Mouse (Mus musculus): ENCODE measurements around the gene Ubqln4. TPM values are rescaled to one million over a fixed set of nuclear protein-coding genes. Genes with fewer than 3 reads are reported as not detected.

The Ubqln4 gene
- polyA plus RNA-seq, 2 experiments, result 52.5 to 90.4 TPM

DNA sequence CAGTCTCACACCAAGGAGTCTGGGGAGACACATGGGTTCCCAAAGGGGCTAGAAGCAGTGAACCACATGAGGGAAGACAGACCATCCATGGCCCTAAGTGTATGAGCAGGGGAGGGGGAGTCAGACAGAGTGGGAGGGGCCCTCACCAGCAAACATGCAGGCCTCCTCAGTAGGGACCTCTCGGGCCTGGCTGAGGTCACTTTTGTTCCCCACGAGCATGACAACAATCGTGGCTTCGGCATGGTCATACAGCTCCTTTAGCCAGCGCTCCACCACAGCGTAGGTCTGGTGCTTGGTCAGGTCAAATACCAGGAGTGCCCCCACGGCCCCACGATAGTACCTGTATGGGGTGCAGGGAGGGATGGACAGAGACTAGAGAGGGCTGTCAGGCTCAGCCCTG, 10.4 kb upstream of the Ubqln4 start:
- DNase-seq (ENCODE audit: low spot score) (no peak), ATAC-seq (ENCODE audit: low FRiP score, low read depth) (no peak)
- H3K9me3 ChIP-seq (ENCODE audit: control insufficient read depth, low read length), result no peaks in the 10 kb centered on the region
- H3K4me2 ChIP-seq (replicated peaks; ENCODE audit: low read depth, low read length, severe bottlenecking), result no peak overlapping the region
- H3K27me3 ChIP-seq (ENCODE audit: control insufficient read depth, insufficient read depth, low read length), result no peaks in the 10 kb centered on the region
- H3K4me1 ChIP-seq (ENCODE audit: control insufficient read depth, insufficient read depth, low read length), result 0 out of 2 replicates have a peak, but pooled peaks cover 2% of the 10 kb centered on the region
- H3K9ac ChIP-seq (ENCODE audit: low read depth, low read length, severe bottlenecking), result no peak overlapping the region
- peaks cover 30% of the 10 kb centered on the region for H3K36me3 ChIP-seq (ENCODE audit: control insufficient read depth, insufficient read depth, low read length)
- no peak for TF ChIP-seq POLR2A (IDR thresholded peaks at IDR 0.05; ENCODE audit: borderline replicate concordance, extremely low read depth, insufficient read depth, insufficient read length)
- H3K27ac ChIP-seq (replicated peaks; ENCODE audit: low read depth, low read length), result no peak overlapping the region
- 76% methylated on average over 8 of the region's 8 CpGs for WGBS
- no peak overlapping the region for H3K4me3 ChIP-seq (replicated peaks; ENCODE audit: low read length)

DNA sequence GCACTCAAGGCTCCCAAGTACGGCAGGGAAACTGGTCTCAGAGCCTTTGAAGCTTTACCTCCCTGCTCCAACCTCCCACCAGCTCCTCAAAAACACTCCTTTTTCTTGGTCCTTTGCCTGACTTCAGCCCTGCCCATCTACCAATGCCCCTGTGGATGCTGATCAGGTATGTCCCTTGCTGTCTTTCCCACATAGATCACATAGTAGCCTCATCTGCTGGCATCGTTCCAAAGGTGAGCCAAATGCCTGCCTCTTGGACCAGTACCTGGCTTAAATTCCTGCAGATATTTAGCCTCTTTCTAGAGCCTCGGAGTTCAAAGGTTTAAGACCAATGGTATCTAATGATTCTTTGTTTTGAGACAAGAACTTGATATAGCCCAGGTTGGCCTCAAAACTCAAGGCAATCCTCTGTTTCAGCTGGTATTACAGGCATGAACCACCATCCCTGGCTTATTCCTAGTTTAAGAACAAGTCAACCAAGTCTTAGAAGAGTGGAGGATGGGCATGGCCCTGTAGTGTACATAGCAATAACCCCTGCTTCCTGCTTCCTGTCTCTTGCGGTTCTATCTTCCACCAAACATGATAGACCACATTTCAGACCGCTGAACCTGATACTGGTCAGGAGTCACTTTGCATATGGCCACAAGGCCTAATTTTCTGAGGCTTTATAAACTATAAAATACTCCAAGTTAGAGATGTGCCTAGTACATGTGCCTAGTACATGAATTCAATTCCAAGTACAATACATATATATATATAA, 9.7 kb upstream of the Ubqln4 start:
- no peak for DNase-seq (ENCODE audit: low spot score)
- H3K27ac ChIP-seq (replicated peaks; ENCODE audit: low read depth, low read length), result no peak overlapping the region
- WGBS, result 64% methylated on average over 5 of the region's 5 CpGs
- H3K4me3 ChIP-seq (replicated peaks; ENCODE audit: low read length), result no peak overlapping the region
- no peaks in the 10 kb centered on the region for H3K9me3 ChIP-seq (ENCODE audit: control insufficient read depth, low read length)
- no peak overlapping the region for H3K9ac ChIP-seq (ENCODE audit: low read depth, low read length, severe bottlenecking)
- no peak for TF ChIP-seq POLR2A (IDR thresholded peaks at IDR 0.05; ENCODE audit: borderline replicate concordance, extremely low read depth, insufficient read depth, insufficient read length)
- ATAC-seq (ENCODE audit: low FRiP score, low read depth), result no peak
- H3K4me2 ChIP-seq (replicated peaks; ENCODE audit: low read depth, low read length, severe bottlenecking), result no peak overlapping the region
- no peaks in the 10 kb centered on the region for H3K27me3 ChIP-seq (ENCODE audit: control insufficient read depth, insufficient read depth, low read length)
- H3K4me1 ChIP-seq (ENCODE audit: control insufficient read depth, insufficient read depth, low read length), result no peaks in the 10 kb centered on the region
- peaks cover 23% of the 10 kb centered on the region for H3K36me3 ChIP-seq (ENCODE audit: control insufficient read depth, insufficient read depth, low read length)

DNA sequence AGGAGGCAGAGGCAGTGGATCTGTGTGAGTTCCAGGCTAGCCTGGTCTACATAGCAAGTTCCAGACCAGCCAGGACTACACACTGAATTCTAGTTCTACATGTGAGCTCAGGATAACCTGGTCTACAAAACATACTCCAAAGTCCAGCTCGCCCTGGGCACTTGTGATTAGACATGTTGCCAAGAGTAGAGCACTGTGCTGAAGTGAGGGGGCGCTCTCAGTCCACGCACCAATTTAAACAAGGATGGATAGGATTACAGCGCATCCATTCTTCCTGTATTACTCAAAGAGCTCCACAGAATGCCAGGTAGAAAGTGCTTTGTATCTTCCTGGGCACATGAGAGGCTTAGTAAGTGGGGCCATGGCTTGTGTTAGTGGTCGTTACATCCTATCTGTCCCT, 9.0 kb upstream of the Ubqln4 start:
- DNase-seq (ENCODE audit: low spot score), result no peak
- Histone ChIP-seq H3K27ac (replicated peaks; ENCODE audit: low read depth, low read length) (no peak overlapping the region), H3K9me3 (ENCODE audit: control insufficient read depth, low read length) (no peaks in the 10 kb centered on the region), H3K4me3 (replicated peaks; ENCODE audit: low read length) (no peak overlapping the region), H3K9ac (ENCODE audit: low read depth, low read length, severe bottlenecking) (no peak overlapping the region), H3K4me1 (ENCODE audit: control insufficient read depth, insufficient read depth, low read length) (no peaks in the 10 kb centered on the region), H3K36me3 (ENCODE audit: control insufficient read depth, insufficient read depth, low read length) (peaks cover 19% of the 10 kb centered on the region), H3K4me2 (replicated peaks; ENCODE audit: low read depth, low read length, severe bottlenecking) (no peak overlapping the region), H3K27me3 (ENCODE audit: control insufficient read depth, insufficient read depth, low read length) (no peaks in the 10 kb centered on the region)
- 41% methylated on average over 5 of the region's 5 CpGs for WGBS
- no peak for TF ChIP-seq POLR2A (IDR thresholded peaks at IDR 0.05; ENCODE audit: borderline replicate concordance, extremely low read depth, insufficient read depth, insufficient read length)
- ATAC-seq (ENCODE audit: low FRiP score, low read depth), result no peak

DNA sequence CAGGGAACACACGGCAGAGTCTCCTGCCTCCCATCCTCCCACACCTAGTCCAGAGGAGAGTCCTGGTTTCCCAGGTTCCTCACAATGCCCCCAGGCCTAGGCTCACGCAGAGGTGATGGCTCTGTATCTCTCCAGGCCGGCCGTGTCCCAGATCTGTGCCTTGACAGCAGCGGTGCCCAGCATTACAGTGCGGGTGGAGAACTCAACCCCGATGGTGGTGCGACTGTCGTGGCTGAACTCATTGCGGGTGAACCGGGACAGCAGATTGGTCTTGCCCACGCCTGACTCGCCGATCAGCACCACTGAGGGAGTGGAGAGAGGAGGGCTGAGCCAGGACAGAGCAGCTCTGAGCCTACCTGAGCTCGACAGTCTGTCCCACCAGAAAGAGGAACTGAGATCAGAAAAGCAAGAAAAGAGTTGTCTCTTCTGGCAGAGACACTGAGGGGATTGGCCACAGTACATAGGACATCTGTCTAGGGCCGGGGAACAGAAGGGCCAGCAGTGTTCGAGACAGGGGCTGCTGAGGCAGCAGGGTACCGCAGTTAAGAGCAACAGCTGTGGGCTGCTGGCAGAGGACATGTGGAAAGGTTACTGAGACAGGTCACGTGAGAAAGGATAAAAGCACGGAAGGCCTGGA, 8.5 kb upstream of the Ubqln4 start:
- peaks cover 15% of the 10 kb centered on the region for H3K36me3 ChIP-seq (ENCODE audit: control insufficient read depth, insufficient read depth, low read length)
- no peak overlapping the region for H3K27ac ChIP-seq (replicated peaks; ENCODE audit: low read depth, low read length)
- TF ChIP-seq POLR2A (IDR thresholded peaks at IDR 0.05; ENCODE audit: borderline replicate concordance, extremely low read depth, insufficient read depth, insufficient read length), result no peak
- DNase-seq (ENCODE audit: low spot score) (no peak), ATAC-seq (ENCODE audit: low FRiP score, low read depth) (no peak)
- no peaks in the 10 kb centered on the region for H3K9me3 ChIP-seq (ENCODE audit: control insufficient read depth, low read length)
- H3K9ac ChIP-seq (ENCODE audit: low read depth, low read length, severe bottlenecking), result no peak overlapping the region
- H3K4me1 ChIP-seq (ENCODE audit: control insufficient read depth, insufficient read depth, low read length), result no peaks in the 10 kb centered on the region
- no peak overlapping the region for H3K4me2 ChIP-seq (replicated peaks; ENCODE audit: low read depth, low read length, severe bottlenecking)
- WGBS, result 55% methylated on average over 20 of the region's 20 CpGs
- H3K27me3 ChIP-seq (ENCODE audit: control insufficient read depth, insufficient read depth, low read length), result no peaks in the 10 kb centered on the region
- H3K4me3 ChIP-seq (replicated peaks; ENCODE audit: low read length), result no peak overlapping the region

DNA sequence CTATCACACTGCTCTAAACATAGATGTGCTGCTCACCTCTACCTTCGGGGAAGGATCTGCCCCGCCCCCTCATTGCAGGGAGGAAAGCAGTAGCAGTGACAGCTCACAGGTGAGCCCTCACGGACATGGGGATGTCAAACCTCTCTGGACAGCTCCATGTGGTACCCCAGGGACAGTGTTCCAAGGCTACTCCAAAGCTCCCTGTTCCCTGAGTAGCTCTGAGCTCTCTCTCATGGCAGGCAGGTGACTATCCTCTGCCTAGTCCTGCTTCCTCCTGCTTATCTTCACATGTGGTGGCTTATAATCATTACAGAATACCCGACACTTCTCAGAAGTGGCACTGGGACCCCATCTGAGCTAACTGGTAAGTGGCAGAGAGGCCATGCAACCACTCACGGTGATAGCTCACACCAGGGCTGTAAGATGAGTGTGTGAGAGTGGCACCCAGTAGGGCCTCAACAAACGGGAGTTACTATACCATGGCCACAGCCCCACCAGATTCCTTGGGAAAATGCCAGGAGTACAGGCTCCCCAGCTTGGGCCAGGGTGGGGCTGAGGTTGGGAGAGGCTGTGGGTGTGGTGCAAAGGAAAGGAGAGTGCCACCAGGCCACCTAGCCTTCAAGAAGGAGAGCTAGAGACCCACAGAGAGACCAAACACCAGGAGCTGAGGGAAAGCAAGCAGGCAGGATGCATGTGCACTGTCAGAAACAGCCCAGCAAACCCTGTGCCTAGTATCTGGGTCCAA, 6.7 kb upstream of the Ubqln4 start:
- Histone ChIP-seq H3K9me3 (ENCODE audit: control insufficient read depth, low read length) (no peaks in the 10 kb centered on the region), H3K4me1 (ENCODE audit: control insufficient read depth, insufficient read depth, low read length) (peaks cover 1% of the 10 kb centered on the region), H3K36me3 (ENCODE audit: control insufficient read depth, insufficient read depth, low read length) (no peaks in the 10 kb centered on the region), H3K4me3 (replicated peaks; ENCODE audit: low read length) (no peak overlapping the region), H3K4me2 (replicated peaks; ENCODE audit: low read depth, low read length, severe bottlenecking) (no peak overlapping the region), H3K27ac (replicated peaks; ENCODE audit: low read depth, low read length) (no peak overlapping the region), H3K9ac (ENCODE audit: low read depth, low read length, severe bottlenecking) (no peak overlapping the region), H3K27me3 (ENCODE audit: control insufficient read depth, insufficient read depth, low read length) (no peaks in the 10 kb centered on the region)
- ATAC-seq (ENCODE audit: low FRiP score, low read depth) (no peak), DNase-seq (ENCODE audit: low spot score) (no peak)
- 75% methylated on average over 6 of the region's 6 CpGs for WGBS
- TF ChIP-seq POLR2A (IDR thresholded peaks at IDR 0.05; ENCODE audit: borderline replicate concordance, extremely low read depth, insufficient read depth, insufficient read length), result no peak
